Mouse (Mus musculus): ENCODE measurements around the gene Irf3.

Gene Irf3

GRCm38 (mm10) chr7:45033722-45034359 is 36.4 kb downstream of the Irf3 start:
- DNase-seq (ENCODE audit: low spot score in 2 of 2) = no peak

- DNase-seq (ENCODE audit: low spot score in 2 of 2) = no peak
These were observed 38.2 kb downstream of the Irf3 start for GRCm38 (mm10) chr7:45035631-45036030.

- DNase-seq (ENCODE audit: low spot score in 2 of 2) = no peak
These were observed 39.3 kb downstream of the Irf3 start for GRCm38 (mm10) chr7:45036702-45037101.

GRCm38 (mm10) chr7:45037720-45038361 is 40.4 kb downstream of the Irf3 start:
- DNase-seq (ENCODE audit: low spot score in 2 of 2) = no peak

- no peak for DNase-seq (ENCODE audit: low spot score in 2 of 2)
These were observed 41.0 kb downstream of the Irf3 start for GRCm38 (mm10) chr7:45038411-45038810.

- no peak for DNase-seq (ENCODE audit: low spot score in 2 of 2)
These were observed 43.4 kb downstream of the Irf3 start for GRCm38 (mm10) chr7:45040851-45041250.

GRCm38 (mm10) chr7:45043307-45043706 is 45.9 kb downstream of the Irf3 start:
- no peak for DNase-seq (ENCODE audit: low spot score in 2 of 2)

- DNase-seq (ENCODE audit: low spot score in 2 of 2) = no peak
These were observed 48.3 kb downstream of the Irf3 start for GRCm38 (mm10) chr7:45045741-45046140.

- DNase-seq (ENCODE audit: low spot score in 2 of 2) = no peak
These were observed 49.5 kb downstream of the Irf3 start for GRCm38 (mm10) chr7:45046853-45047350.

GRCm38 (mm10) chr7:45047491-45047890 is 50.0 kb downstream of the Irf3 start:
- DNase-seq (ENCODE audit: low spot score in 2 of 2) = no peak

GRCm38 (mm10) chr7:45048001-45048890 is 50.8 kb downstream of the Irf3 start:
- DNase-seq (ENCODE audit: low spot score in 2 of 2) = no peak

GRCm38 (mm10) chr7:45048923-45049657 is 51.6 kb downstream of the Irf3 start:
- no peak for DNase-seq (ENCODE audit: low spot score in 2 of 2)

GRCm38 (mm10) chr7:45050945-45051600 is 53.6 kb downstream of the Irf3 start:
- DNase-seq (ENCODE audit: low spot score in 2 of 2) = peak; percentile 58 to 64

- no peak for DNase-seq (ENCODE audit: low spot score in 2 of 2)
These were observed 54.1 kb downstream of the Irf3 start for GRCm38 (mm10) chr7:45051601-45051974.

Data from frontal cortex, postnatal 36 days (tissue).